Mouse (Mus musculus): ENCODE data around the gene Mapkbp1.
A peak's percentile ranks its signal among the peaks of the same experiment; 100 is the strongest.

The Mapkbp1 gene

GRCm38 (mm10) chr2:119972537-119972879, at the start of gene Mapkbp1:
Mapkbp1 (plus strand) TSS chr2:119972699.
- DNase-seq (ENCODE audit: low spot score), result no peak

DNA sequence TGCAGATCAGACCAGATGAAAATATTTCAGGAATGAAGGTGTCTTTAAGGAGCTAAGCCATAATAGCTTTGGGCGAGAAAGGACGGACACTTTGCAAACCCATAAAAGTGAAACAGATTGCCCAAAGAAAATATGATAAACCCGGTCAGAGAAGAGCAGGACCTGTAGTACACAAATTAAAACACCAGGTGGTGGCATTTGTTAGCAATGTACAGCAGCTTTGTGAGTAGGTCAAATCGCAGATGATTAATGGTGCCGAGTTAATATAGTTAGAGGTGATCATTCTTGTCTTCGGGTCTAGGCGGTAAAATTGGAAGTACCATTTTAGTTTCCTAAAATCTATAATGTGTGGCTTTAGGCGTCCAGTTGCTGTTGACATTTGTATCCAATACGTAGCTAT, 1.9 kb upstream of the Mapkbp1 start:
- DNase-seq (ENCODE audit: low spot score), result no peak

DNA sequence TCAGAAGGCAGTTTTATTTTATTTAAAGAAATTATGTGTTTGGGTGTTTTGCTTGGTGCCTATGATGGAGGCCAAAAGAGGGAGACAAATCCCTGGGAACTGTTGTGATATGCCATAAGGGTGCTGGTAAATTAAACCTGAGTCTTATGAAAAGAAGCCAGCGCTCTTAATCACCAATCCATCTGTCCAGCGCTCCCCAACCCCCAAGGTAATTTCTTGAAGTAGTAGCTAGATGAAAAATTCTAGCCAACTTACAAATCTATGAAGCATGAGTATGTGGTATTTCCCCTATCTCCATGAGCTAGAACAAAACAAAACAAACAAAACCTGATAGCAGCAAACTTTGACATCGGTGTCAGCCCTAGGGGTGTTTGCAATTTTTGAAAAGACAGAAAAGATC, 1.2 kb upstream of the Mapkbp1 start:
- no peak for DNase-seq (ENCODE audit: low spot score)

GRCm38 (mm10) chr2:119971837-119972536, 512 bp upstream of the Mapkbp1 start:
- DNase-seq (ENCODE audit: low spot score), result peak; percentile 93

DNA sequence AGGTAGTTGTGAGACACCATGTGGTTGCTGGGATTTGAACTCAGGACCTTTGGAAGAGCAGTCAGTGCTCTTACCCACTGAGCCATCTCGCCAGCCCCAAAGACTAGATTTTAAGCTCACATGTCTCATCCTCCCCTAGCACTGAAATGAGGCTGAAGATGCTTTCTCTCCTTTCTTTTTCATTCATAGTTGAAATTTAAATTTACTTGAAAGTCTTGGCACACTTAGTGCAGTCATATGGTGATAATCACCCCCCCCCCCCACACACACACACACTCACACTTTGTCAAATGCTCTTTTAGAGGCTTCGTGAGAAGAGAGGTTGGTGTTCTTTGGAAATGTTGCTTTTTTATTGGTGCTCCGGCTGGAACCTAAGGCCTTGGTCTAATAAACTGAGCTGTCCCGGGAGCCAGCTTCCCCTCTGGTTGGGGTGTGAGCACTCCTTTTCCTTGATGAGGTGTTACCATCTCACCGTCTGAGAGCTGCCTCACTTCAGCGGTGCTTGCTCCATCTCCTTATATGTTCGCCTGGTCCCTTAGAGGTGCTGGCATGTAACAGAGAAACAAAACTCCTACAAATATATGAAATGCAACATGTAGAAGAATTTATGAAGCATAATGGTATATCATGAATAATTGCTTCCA, 8.0 kb downstream of the Mapkbp1 start:
- DNase-seq (ENCODE audit: low spot score), result no peak

- no peak for DNase-seq (ENCODE audit: low spot score)
Observed at GRCm38 (mm10) chr2:119981631-119982030, 9.1 kb downstream of the Mapkbp1 start.

- DNase-seq (ENCODE audit: low spot score), result no peak
Observed at GRCm38 (mm10) chr2:119985871-119986270, 13.4 kb downstream of the Mapkbp1 start.

DNA sequence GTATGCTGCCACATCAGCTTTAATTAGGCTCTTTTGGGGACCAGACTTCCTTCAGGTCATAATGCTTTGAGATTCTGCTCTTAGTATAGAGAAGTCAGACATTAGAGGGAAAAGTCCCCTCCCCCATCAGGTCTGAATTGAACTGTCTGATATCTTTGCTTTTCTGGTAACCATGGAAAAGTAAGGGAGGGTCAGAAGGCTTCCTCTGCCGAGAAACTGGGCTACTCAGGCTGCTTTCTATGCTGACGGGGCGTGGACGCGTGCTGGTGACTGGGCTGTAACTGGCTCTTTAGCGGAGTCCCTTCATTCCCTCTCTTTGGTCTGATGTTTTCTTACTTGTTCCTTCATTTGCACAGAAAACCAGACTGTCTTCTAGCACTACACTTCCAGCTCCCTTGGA, 13.9 kb downstream of the Mapkbp1 start:
- no peak for DNase-seq (ENCODE audit: low spot score)

DNA sequence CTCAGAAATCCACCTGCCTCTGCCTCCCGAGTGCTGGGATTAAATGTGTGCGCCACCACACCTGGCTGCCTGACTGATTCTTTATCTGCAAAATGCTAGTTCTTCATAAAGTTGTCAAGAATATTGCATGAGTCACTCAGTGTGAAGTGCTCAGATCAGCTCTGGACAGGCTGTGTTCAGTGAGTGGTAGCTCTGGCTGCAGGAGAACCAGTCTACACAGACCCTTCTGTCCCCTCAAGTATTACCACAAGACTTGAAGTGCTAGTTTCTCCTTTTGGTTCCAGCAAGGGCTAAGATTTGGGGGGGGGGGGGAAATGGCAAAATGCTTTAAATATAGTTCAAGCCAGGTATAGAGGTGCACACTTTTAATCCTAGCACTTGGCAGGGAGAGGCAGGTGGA, 14.9 kb downstream of the Mapkbp1 start:
- DNase-seq (ENCODE audit: low spot score), result no peak

- no peak for DNase-seq (ENCODE audit: low spot score)
Observed at GRCm38 (mm10) chr2:119988952-119989351, 16.5 kb downstream of the Mapkbp1 start.

DNA sequence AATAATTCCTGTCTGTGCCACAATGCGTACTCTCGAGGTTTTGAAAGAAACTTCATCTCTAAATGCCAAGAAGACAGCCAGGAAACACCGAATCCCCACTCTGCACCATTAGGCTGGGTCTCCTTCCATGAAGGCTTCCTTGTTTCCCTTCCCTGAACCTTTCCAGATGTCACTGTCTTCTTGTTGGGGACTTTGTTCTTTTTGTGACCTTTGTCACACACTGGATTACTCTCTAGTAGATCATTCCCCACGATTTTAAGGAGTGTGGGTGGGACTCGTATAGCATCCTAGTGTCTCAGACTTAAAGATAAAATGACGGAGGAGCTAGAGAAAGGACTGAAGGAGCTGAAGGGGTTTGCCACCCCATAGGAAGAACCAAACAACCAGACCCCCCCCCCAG, 18.4 kb downstream of the Mapkbp1 start:
- no peak for DNase-seq (ENCODE audit: low spot score)

GRCm38 (mm10) chr2:119992349-119992748, 19.9 kb downstream of the Mapkbp1 start:
- no peak for DNase-seq (ENCODE audit: low spot score)

DNA sequence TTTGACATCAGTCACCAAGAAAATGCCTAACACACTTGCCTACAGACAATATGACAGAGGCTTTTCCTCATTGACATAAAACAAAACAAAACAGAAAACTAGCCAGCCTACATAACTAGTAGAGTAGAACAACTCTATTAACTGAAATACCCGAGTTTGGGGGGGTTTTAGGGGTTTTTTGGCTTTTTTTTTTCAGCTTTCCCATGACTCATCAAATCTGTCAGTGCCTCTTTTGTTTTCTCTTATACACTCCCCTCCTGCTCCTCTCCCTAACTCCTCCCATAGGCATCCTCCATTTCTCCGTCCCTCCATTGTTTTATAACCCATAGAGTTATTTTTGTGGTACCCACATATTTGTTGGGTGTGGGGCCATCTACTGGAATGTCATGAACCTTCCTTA, 21.0 kb downstream of the Mapkbp1 start:
- no peak for DNase-seq (ENCODE audit: low spot score)

DNA sequence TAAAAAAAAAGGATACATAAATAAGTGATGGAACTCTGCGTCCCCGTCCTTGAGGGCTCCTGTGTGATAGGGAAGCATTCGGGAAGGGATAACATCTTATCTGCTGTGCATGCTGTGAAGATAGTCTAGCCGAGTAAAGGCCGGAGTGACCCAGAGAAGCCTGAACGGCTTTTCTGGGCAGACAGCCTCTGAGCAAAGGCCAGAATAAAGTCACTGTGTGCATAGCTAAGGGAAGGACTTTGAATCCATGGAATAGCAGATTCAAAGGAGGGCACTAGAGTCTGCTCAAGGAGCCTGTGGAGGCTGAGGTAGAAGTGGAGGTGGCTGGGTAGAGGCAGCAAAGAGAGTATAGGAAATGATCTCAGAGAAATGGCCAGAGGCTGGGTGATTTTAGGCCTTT, 22.3 kb downstream of the Mapkbp1 start:
- DNase-seq (ENCODE audit: low spot score), result peak; percentile 68

GRCm38 (mm10) chr2:119995391-119996281, 23.1 kb downstream of the Mapkbp1 start:
- DNase-seq (ENCODE audit: low spot score), result peak; percentile 37

- no peak for DNase-seq (ENCODE audit: low spot score)
Observed at GRCm38 (mm10) chr2:119997354-119997753, 24.9 kb downstream of the Mapkbp1 start.

- DNase-seq (ENCODE audit: low spot score), result no peak
Observed at GRCm38 (mm10) chr2:119999731-120000130, 27.2 kb downstream of the Mapkbp1 start.

GRCm38 (mm10) chr2:120000882-120001584, 28.5 kb downstream of the Mapkbp1 start:
- DNase-seq (ENCODE audit: low spot score), result no peak

GRCm38 (mm10) chr2:120001956-120002355, 29.5 kb downstream of the Mapkbp1 start:
- no peak for DNase-seq (ENCODE audit: low spot score)

- DNase-seq (ENCODE audit: low spot score), result no peak
Observed at GRCm38 (mm10) chr2:120003970-120004369, 31.5 kb downstream of the Mapkbp1 start.

DNA sequence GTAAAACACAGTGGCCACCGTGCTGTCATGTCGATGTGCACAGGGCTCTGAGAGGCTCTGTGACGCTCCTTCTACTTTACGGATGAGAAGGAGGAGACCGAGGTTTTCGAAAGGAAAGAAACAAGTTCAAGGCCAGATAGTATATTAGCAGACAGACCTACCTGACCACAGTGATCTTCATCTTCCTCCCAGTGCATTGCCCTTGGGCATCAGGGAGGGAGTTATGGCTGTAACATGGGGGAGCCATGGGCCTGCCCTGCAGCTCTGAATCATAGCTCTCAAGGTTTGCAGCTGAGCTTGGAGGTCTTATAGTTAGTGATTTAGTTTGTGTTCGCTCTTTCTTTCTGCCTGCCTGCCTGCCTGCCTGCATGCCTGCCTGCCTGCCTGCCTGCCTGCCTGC, 34.2 kb downstream of the Mapkbp1 start:
- no peak for DNase-seq (ENCODE audit: low spot score)

GRCm38 (mm10) chr2:120007680-120008210, 35.2 kb downstream of the Mapkbp1 start:
- DNase-seq (ENCODE audit: low spot score), result no peak
